12 mouse cellular contexts compared by ENCODE assay signal in the genomic region with DNA sequence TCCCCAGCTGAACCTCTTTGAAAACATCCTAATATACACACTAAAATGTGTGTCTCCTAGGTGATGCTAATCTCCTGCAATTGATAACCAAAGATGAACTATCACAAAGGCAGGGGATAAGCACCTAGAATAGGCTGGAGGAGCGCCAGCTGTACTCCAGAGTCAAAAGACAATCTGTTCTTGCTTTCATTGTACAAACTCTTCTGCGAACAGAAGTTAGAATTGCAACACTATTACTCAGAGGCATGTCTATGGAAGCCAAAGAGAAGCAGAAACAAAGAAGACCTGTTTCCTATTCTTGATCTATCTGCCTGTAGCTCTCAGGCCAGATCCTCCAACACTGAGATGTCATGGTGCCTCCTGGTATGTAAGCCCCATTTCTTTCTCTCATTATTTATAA.
"Had no signal": no experiment of that assay in that cellular context is flagged by ENCODE, and none has a peak within 500 bp of the region (broad histone marks: within the 10 kb centered on the region; RNA-seq: fewer than 3 reads in every experiment).

No protein-coding gene starts in this region.

- ATAC-seq: intestine, embryonic 16.5 days; liver, embryonic 12.5 days; midbrain, embryonic 13.5 days; midbrain, embryonic 16.5 days had no signal

- DNase-seq: kidney, adult 2 months; kidney, postnatal 25 days; liver; lung, adult 18-20 months; lung, postnatal 14 days; retina, postnatal 1 day; thymus, adult 2 months; thymus, postnatal 25 days had no signal
